Mouse (Mus musculus): ENCODE measurements around the gene Ksr1. TPM values are rescaled to one million over a fixed set of nuclear protein-coding genes. Genes with fewer than 3 reads are reported as not detected.

Ksr1 gene
- polyA plus RNA-seq, 1 experiment from 2014 or later: 0.67 TPM

DNA sequence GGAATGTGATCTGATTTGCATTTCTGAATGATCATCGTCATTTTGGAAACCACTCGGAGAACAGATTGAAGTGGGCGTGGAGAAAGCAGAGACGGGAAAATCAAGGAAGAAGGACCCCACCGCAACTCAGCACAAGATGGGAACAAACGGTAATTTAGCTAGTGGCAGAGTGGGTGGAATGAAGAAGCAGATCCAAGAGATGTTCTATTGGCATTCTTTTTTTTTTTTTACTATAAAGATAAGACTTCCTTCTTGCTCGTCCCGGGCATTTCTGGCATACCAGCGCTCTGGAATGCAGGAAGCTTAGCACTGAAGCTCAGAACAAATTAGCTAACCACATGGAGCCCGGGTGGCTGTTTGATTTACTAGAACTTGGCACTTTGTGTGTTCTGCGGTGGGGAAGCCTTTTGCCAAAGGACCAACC is 63.2 kb downstream of the Ksr1 start:
- 49% methylated on average over 11 of the region's 11 CpGs for WGBS
- Histone ChIP-seq H3K4me3 (ENCODE audit: low read depth, low read length) (no peak overlapping the region), H3K27ac (replicated peaks) (no peak overlapping the region), H3K4me1 (replicated peaks; ENCODE audit: control insufficient read depth, insufficient read depth) (0 out of 2 replicates have a peak, but pooled peaks cover 2% of the 10 kb centered on the region), H3K27me3 (ENCODE audit: control insufficient read depth, insufficient read depth, low read length) (no peaks in the 10 kb centered on the region), H3K36me3 (ENCODE audit: control insufficient read depth, insufficient read depth, low read length) (no peaks in the 10 kb centered on the region; the same call in 1 of the 2 replicates), H3K4me2 (replicated peaks; ENCODE audit: low read depth) (no peak overlapping the region), H3K9ac (ENCODE audit: low read length) (no peak overlapping the region), H3K9me3 (ENCODE audit: control insufficient read depth, low read length) (no peaks in the 10 kb centered on the region)
- ATAC-seq (ENCODE audit: low FRiP score, low TSS enrichment) (no peak), DNase-seq (ENCODE audit: low spot score) (no peak)
- TF ChIP-seq CTCF (IDR thresholded peaks at IDR 0.05; ENCODE audit: low read depth): no peak
- TF ChIP-seq EP300 (optimal IDR thresholded peaks at IDR 0.05): no peak

DNA sequence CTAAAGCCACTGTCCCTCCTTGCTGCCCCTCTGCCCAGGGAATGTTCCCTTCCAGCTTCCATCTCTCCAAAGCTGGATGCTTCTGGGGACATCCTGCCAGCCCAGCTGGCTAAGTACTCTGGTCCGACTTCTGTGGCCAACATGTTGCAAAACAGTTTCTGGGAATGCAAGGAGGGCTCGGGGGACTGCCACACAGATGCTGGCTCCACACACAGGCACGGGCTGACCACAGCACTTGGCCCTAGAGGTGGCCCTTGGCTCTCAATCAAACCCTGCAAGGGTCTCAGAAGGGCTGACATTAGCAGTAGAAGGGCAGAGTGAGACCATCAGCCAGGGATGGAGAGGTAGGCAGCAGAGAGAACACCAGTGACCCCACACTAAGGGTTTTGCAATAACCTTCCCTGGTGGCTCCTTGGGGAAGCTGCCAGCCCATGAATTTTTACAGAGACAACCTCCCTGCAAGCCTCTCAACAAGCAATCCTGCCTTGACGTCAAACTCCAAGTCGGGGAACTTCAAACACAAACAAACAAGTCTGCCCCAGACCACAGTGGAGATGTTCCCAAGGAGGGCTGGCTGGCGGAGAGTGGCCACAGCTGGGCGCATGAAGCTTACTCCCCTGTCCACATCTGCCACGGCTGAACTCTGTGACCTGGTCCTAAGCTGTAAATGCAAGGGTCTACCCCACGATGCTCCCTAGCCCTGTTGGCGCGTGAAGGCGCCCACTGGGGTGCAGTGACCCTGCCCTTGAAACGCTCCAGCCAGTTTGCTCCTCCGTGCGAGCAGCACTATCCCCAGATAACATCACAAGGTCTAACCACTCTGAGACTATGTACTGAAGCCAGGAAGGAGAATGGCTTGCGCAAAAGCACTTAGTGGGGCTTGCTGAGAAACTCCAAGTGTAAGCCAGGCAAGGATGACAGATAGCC is 65.0 kb downstream of the Ksr1 start:
- Histone ChIP-seq H3K27me3 (ENCODE audit: control insufficient read depth, insufficient read depth, low read length) (no peaks in the 10 kb centered on the region), H3K9ac (ENCODE audit: low read length) (no peak overlapping the region), H3K9me3 (ENCODE audit: control insufficient read depth, low read length) (no peaks in the 10 kb centered on the region), H3K4me1 (replicated peaks; ENCODE audit: control insufficient read depth, insufficient read depth) (0 out of 2 replicates have a peak, but pooled peaks cover 2% of the 10 kb centered on the region), H3K4me3 (ENCODE audit: low read depth, low read length) (no peak overlapping the region), H3K4me2 (replicated peaks; ENCODE audit: low read depth) (no peak overlapping the region), H3K27ac (replicated peaks) (peak overlapping the region; percentile 30), H3K36me3 (ENCODE audit: control insufficient read depth, insufficient read depth, low read length) (no peaks in the 10 kb centered on the region; the same call in 1 of the 2 replicates)
- no peak for DNase-seq (ENCODE audit: low spot score)
- ATAC-seq (ENCODE audit: low FRiP score, low TSS enrichment): peak; percentile 53; the same call in 1 of the 2 replicates
- 52% methylated on average over 16 of the region's 16 CpGs for WGBS
- TF ChIP-seq EP300 (optimal IDR thresholded peaks at IDR 0.05) (no peak), CTCF (IDR thresholded peaks at IDR 0.05; ENCODE audit: low read depth) (0 out of 2 replicates have a peak, but pooled peaks have one; percentile 14)

- H3K9ac ChIP-seq (ENCODE audit: low read length): no peak overlapping the region
- no peak overlapping the region for H3K4me3 ChIP-seq (ENCODE audit: low read depth, low read length)
- no peaks in the 10 kb centered on the region for H3K27me3 ChIP-seq (ENCODE audit: control insufficient read depth, insufficient read depth, low read length)
- H3K9me3 ChIP-seq (ENCODE audit: control insufficient read depth, low read length): no peaks in the 10 kb centered on the region
- 75% methylated on average over 6 of the region's 6 CpGs for WGBS
- DNase-seq (ENCODE audit: low spot score) (no peak), ATAC-seq (ENCODE audit: low FRiP score, low TSS enrichment) (no peak)
- no peaks in the 10 kb centered on the region for H3K36me3 ChIP-seq (ENCODE audit: control insufficient read depth, insufficient read depth, low read length)
- H3K4me2 ChIP-seq (replicated peaks; ENCODE audit: low read depth): no peak overlapping the region
- no peak for TF ChIP-seq EP300 (optimal IDR thresholded peaks at IDR 0.05)
- TF ChIP-seq CTCF (IDR thresholded peaks at IDR 0.05; ENCODE audit: low read depth): no peak
- 0 out of 2 replicates have a peak overlapping the region, but pooled peaks have one; percentile 18 for H3K27ac ChIP-seq (replicated peaks)
- H3K4me1 ChIP-seq (replicated peaks; ENCODE audit: control insufficient read depth, insufficient read depth): 0 out of 2 replicates have a peak, but pooled peaks cover 2% of the 10 kb centered on the region
Measured at GRCm38 (mm10) chr11:79080081-79080480, 66.1 kb downstream of the Ksr1 start.

DNA sequence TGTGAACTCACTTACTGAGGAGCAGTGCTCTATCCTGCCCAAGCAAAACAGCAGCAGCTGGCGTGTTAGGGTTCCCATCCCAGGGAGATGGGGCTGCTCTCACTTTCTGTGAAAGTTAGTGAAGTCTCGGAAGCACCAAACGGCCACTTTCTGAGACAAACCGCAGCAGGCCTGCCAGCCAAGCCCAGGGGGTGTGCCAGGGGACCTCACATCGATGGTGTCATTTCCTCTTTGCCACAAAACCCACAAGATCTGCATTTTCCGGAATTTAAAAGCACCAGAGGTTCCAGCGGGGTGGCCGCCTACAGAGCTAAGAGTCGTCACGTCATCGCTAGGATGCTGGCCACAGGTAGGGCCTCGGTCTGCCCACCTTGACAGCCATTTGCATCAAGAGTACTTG is 69.7 kb downstream of the Ksr1 start:
- ATAC-seq (ENCODE audit: low FRiP score, low TSS enrichment) (no peak), DNase-seq (ENCODE audit: low spot score) (no peak)
- Histone ChIP-seq H3K4me2 (replicated peaks; ENCODE audit: low read depth) (no peak overlapping the region), H3K27me3 (ENCODE audit: control insufficient read depth, insufficient read depth, low read length) (no peaks in the 10 kb centered on the region), H3K27ac (replicated peaks) (no peak overlapping the region), H3K9ac (ENCODE audit: low read length) (no peak overlapping the region), H3K4me3 (ENCODE audit: low read depth, low read length) (no peak overlapping the region), H3K4me1 (replicated peaks; ENCODE audit: control insufficient read depth, insufficient read depth) (no peaks in the 10 kb centered on the region), H3K9me3 (ENCODE audit: control insufficient read depth, low read length) (no peaks in the 10 kb centered on the region), H3K36me3 (ENCODE audit: control insufficient read depth, insufficient read depth, low read length) (no peaks in the 10 kb centered on the region)
- TF ChIP-seq EP300 (optimal IDR thresholded peaks at IDR 0.05) (no peak), CTCF (IDR thresholded peaks at IDR 0.05; ENCODE audit: low read depth) (no peak)
- WGBS: 79% methylated on average over 12 of the region's 12 CpGs

DNA sequence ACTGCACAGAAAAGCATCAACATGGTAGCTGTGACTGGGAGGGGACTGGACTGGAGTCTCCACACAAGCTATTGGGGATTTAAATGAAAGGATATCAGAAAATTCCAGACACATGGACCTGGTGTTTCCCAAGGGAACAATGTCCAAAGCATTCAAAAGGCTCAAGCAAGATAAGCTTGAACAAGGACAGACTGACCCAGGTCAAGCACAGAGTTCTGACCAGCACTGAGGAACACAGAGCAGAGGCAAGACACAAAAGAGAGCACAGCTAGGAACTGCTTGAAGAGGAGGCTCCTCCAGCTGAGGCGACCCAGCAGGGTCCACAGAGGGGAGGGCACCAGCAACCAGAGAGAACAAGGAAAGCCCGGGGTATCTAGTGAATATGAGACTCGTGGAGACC is 71.2 kb downstream of the Ksr1 start:
- 70% methylated on average over 3 of the region's 3 CpGs for WGBS
- H3K4me2 ChIP-seq (replicated peaks; ENCODE audit: low read depth): no peak overlapping the region
- no peak overlapping the region for H3K27ac ChIP-seq (replicated peaks)
- TF ChIP-seq CTCF (IDR thresholded peaks at IDR 0.05; ENCODE audit: low read depth) (no peak), EP300 (optimal IDR thresholded peaks at IDR 0.05) (no peak)
- no peaks in the 10 kb centered on the region for H3K36me3 ChIP-seq (ENCODE audit: control insufficient read depth, insufficient read depth, low read length)
- no peak overlapping the region for H3K9ac ChIP-seq (ENCODE audit: low read length)
- no peak overlapping the region for H3K4me3 ChIP-seq (ENCODE audit: low read depth, low read length)
- ATAC-seq (ENCODE audit: low FRiP score, low TSS enrichment) (no peak), DNase-seq (ENCODE audit: low spot score) (no peak)
- H3K27me3 ChIP-seq (ENCODE audit: control insufficient read depth, insufficient read depth, low read length): no peaks in the 10 kb centered on the region
- no peaks in the 10 kb centered on the region for H3K9me3 ChIP-seq (ENCODE audit: control insufficient read depth, low read length)
- H3K4me1 ChIP-seq (replicated peaks; ENCODE audit: control insufficient read depth, insufficient read depth): no peaks in the 10 kb centered on the region

GRCm38 (mm10) chr11:79074611-79075010 is 71.6 kb downstream of the Ksr1 start:
- ATAC-seq (ENCODE audit: low FRiP score, low TSS enrichment) (no peak), DNase-seq (ENCODE audit: low spot score) (no peak)
- H3K9me3 ChIP-seq (ENCODE audit: control insufficient read depth, low read length): no peaks in the 10 kb centered on the region
- H3K36me3 ChIP-seq (ENCODE audit: control insufficient read depth, insufficient read depth, low read length): no peaks in the 10 kb centered on the region
- no peak overlapping the region for H3K9ac ChIP-seq (ENCODE audit: low read length)
- 90% methylated on average over 3 of the region's 3 CpGs for WGBS
- H3K27ac ChIP-seq (replicated peaks): no peak overlapping the region
- H3K4me3 ChIP-seq (ENCODE audit: low read depth, low read length): no peak overlapping the region
- H3K27me3 ChIP-seq (ENCODE audit: control insufficient read depth, insufficient read depth, low read length): no peaks in the 10 kb centered on the region
- TF ChIP-seq CTCF (IDR thresholded peaks at IDR 0.05; ENCODE audit: low read depth): no peak
- TF ChIP-seq EP300 (optimal IDR thresholded peaks at IDR 0.05): no peak
- H3K4me2 ChIP-seq (replicated peaks; ENCODE audit: low read depth): no peak overlapping the region
- H3K4me1 ChIP-seq (replicated peaks; ENCODE audit: control insufficient read depth, insufficient read depth): no peaks in the 10 kb centered on the region
